Mouse (Mus musculus) megakaryocyte-erythroid progenitor cell, adult 5-6 weeks (primary cell): ENCODE results near the gene Chrdl2. TPM values are rescaled to one million over a fixed set of nuclear protein-coding genes. Genes with fewer than 3 reads are reported as not detected.
A peak's percentile ranks its signal among the peaks of the same experiment; 100 is the strongest.
"Not testable (repeated sequence)": the region's sequence is repeated elsewhere in the genome, so short reads cannot be mapped to it uniquely, and the experiment has no call there.

Experiments used
- ATAC-seq: replicated peaks from 2 replicates; pipeline ENCODE4 v1.8.0; 2016; ENCODE audit warnings: mild to moderate bottlenecking, inconsistent platforms; ENCODE audit not compliant: severe bottlenecking, poor library complexity, low FRiP score, low TSS enrichment
- total RNA-seq, 2 experiments: library from RNA; stranded (forward) in 1 of 2; stranded (reverse) in 1 of 2; fragments of 200-1000, 215-1000 nt in 1 of 2; fragments of >200 nt in 1 of 2; fragmentation: Nextera tagmentation in 1 of 2; gene quantifications; 2 replicates each; pipeline ENCODE4 v1.2.3; 2014 to 2017

Gene Chrdl2
- total RNA-seq (2014; fragmentation: Nextera tagmentation): not detected in 2 replicates
- total RNA-seq (2017): not detected in 2 replicates

- ATAC-seq: no peak
Measured at GRCm38 (mm10) chr7:100005790-100006189, at the start of gene Chrdl2. Gene Chrdl2, plus strand, starts transcription at chr7:100006172.

- ATAC-seq: no peak
Measured at GRCm38 (mm10) chr7:99957226-99957965, 48.6 kb upstream of the Chrdl2 start.

- ATAC-seq: not testable (repeated sequence)
Measured at GRCm38 (mm10) chr7:99960571-99960970, 45.4 kb upstream of the Chrdl2 start.

- ATAC-seq: peak; percentile 52
Measured at GRCm38 (mm10) chr7:99961518-99961917, 44.5 kb upstream of the Chrdl2 start.

GRCm38 (mm10) chr7:99962536-99963236 is 43.3 kb upstream of the Chrdl2 start:
- no peak for ATAC-seq

- no peak for ATAC-seq
Measured at GRCm38 (mm10) chr7:99963237-99963860, 42.6 kb upstream of the Chrdl2 start.

GRCm38 (mm10) chr7:99965020-99965841 is 40.7 kb upstream of the Chrdl2 start:
- no peak for ATAC-seq

GRCm38 (mm10) chr7:99966011-99966721 is 39.8 kb upstream of the Chrdl2 start:
- ATAC-seq: no peak

GRCm38 (mm10) chr7:99969151-99969550 is 36.8 kb upstream of the Chrdl2 start:
- no peak for ATAC-seq

GRCm38 (mm10) chr7:99971926-99972325 is 34.0 kb upstream of the Chrdl2 start:
- ATAC-seq: no peak

GRCm38 (mm10) chr7:99972912-99973311 is 33.1 kb upstream of the Chrdl2 start:
- not testable (repeated sequence) for ATAC-seq

GRCm38 (mm10) chr7:99974208-99974970 is 31.6 kb upstream of the Chrdl2 start:
- no peak for ATAC-seq

GRCm38 (mm10) chr7:99975819-99976575 is 30.0 kb upstream of the Chrdl2 start:
- no peak for ATAC-seq

- ATAC-seq: no peak
Measured at GRCm38 (mm10) chr7:99978041-99978440, 27.9 kb upstream of the Chrdl2 start.

GRCm38 (mm10) chr7:99979081-99979480 is 26.9 kb upstream of the Chrdl2 start:
- ATAC-seq: no peak

GRCm38 (mm10) chr7:99979546-99980131 is 26.3 kb upstream of the Chrdl2 start:
- 0 out of 2 replicates have a peak, but pooled peaks have one; percentile 13 for ATAC-seq

- peak; percentile 99 for ATAC-seq
Measured at GRCm38 (mm10) chr7:99980132-99980591, 25.8 kb upstream of the Chrdl2 start, which contains the start of gene Rnf169. Gene Rnf169, minus strand, starts transcription at chr7:99980448.
